Mouse (Mus musculus) hindbrain, embryonic 10.5 days (tissue): ENCODE measurements at regions not wholly inside any gene's neighbourhood (a gene's known extent, or its start where the extent isn't known, plus 50 kb on each side); places are given as distances from the start of the nearest gene placed in this dataset.
"Not testable (repeated sequence)": the region's sequence is repeated elsewhere in the genome, so short reads cannot be mapped to it uniquely, and the experiment has no call there.

Source experiments
- DNase-seq: peaks from one replicate; pipeline ENCODE4 v3.0.0-alpha.2; 2017; ENCODE audit warnings: low spot score
- H3K27ac ChIP-seq: fragments of 300-500 bp; sonication (generic); 2 replicates; pipeline ENCODE4 v1.5.1; 2016; ENCODE audit warnings: mild to moderate bottlenecking, moderate library complexity
- H3K27me3 ChIP-seq: fragments of 300-500 bp; sonication (generic); 2 replicates; pipeline ENCODE4 v1.6.1; 2016; ENCODE audit warnings: mild to moderate bottlenecking; ENCODE audit not compliant: poor library complexity, insufficient read depth, severe bottlenecking
- H3K36me3 ChIP-seq: fragments of 300-500 bp; sonication (generic); 2 replicates; pipeline ENCODE4 v1.6.1; 2016; ENCODE audit warnings: mild to moderate bottlenecking, moderate library complexity
- H3K4me1 ChIP-seq: fragments of 300-500 bp; sonication (generic); replicated peaks from 2 replicates; pipeline ENCODE4 v1.6.1; 2016; ENCODE audit warnings: mild to moderate bottlenecking
- H3K4me3 ChIP-seq: fragments of 300-500 bp; sonication (generic); 2 replicates; pipeline ENCODE4 v1.5.1; 2016; ENCODE audit warnings: mild to moderate bottlenecking, moderate library complexity
- H3K9me3 ChIP-seq: fragments of 300-500 bp; sonication (generic); 2 replicates; pipeline ENCODE4 v1.6.1; 2016; ENCODE audit warnings: mild to moderate bottlenecking, moderate library complexity
- WGBS: fragments of 180-500 bp; shearing (Covaris S2); methylation state at CpG from one replicate; pipeline ENCODE4 v1.1.7; 2016; 5-methylcytosine and 5-hydroxymethylcytosine counted together

DNA sequence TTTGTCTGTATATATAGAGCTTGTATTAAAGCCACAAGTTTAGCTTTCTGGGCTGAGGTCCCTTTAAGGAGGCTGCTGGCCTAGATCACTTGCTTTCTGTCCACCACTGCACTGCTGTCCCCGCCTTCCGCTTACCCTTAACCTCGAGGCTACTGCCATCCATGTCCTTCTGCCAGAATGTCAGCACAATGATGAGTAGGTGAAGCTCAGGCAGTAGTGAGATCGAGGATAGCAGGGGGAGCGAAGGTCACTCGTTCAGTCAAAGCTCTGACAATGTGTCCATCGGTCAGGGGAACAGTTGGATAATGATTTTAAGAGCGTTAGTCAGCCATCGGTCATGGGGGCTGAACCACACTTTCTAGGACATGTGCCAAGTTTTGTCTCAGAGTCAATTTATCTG lies 89.6 kb downstream of the Gm3604 start:
- not testable (repeated sequence) for H3K27ac ChIP-seq, DNase-seq, H3K27me3 ChIP-seq, H3K4me3 ChIP-seq, H3K36me3 ChIP-seq, H3K4me1 ChIP-seq
- 92% methylated on average over 9 of the region's 9 CpGs for WGBS
- H3K9me3 ChIP-seq, result peaks cover 39% of the 10 kb centered on the region

DNA sequence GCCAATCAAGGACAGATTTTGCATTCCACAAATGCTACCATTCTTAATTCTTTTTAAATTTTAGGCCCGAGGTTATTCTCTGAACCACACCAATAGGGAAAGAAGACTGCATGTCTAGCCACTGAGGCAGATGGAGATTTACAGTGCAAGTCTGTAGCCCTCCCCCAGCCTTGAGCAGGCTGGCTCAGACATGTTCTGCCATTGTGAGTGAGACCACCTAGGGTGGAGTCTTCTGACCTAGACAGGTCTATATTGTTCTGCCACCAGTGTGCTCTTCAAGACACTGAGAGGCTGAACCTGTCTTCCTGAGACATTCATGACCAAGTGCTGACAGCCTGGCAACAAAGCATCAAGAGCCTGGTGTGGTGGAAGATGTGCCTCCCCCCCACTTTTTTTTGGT lies 96.1 kb downstream of the Gm3604 start:
- 77% methylated on average over 1 of the region's 1 CpGs for WGBS
- H3K27me3 ChIP-seq, result no peaks in the 10 kb centered on the region
- no peak overlapping the region for H3K27ac ChIP-seq
- no peaks in the 10 kb centered on the region for H3K4me1 ChIP-seq
- peaks cover 69% of the 10 kb centered on the region for H3K9me3 ChIP-seq
- DNase-seq, result no peak
- no peaks in the 10 kb centered on the region for H3K36me3 ChIP-seq
- H3K4me3 ChIP-seq, result no peak overlapping the region
